Mouse (Mus musculus): ENCODE results near the gene Nek6.

Nek6 gene

GRCm38 (mm10) chr2:38536331-38536731, 24.9 kb downstream of the Nek6 start:
- DNase-seq (ENCODE audit: low spot score), result no peak

DNA sequence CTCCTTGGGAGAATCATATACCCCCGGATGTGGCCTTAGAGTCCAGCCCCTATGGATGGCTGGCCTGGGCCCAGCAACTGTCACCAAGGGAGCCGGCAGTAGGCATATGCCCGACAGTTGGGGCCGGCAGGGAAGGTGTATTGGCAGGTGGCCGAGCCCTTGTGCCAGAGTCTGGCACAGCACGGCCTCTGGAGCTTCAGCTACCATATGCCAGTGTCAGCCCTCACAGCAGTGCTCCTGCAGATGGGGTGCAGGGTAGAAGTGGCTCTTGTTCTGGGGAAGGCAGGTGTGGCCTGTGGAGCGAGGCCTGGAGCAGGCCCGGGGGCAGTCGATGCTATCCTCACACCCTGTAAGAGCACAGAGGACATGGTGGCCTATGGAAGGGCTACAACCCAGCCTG, 28.2 kb downstream of the Nek6 start:
- DNase-seq (ENCODE audit: low spot score), result no peak

- no peak for DNase-seq (ENCODE audit: low spot score)
These were observed 29.2 kb downstream of the Nek6 start for GRCm38 (mm10) chr2:38540666-38541065.

DNA sequence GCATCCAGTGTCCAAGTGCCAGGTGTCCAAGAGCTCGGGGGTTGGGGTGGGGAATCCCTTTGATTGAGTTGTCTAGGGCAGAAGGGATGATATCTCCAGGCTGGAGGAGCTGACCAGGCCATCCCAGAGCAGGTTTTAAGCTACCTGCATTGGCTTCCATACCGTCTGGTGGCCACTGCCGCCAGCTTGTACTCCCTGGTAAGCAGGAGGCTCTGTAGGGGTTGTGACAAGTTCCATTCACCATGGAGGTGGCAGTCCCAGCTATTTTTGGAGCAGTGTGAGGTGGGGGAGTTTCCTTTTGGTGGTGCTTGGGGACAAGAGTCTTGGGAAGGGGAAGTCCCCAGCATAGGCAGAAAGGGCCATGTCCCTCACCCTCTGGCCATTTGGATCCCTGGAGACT, 29.7 kb downstream of the Nek6 start:
- no peak for DNase-seq (ENCODE audit: low spot score)

DNA sequence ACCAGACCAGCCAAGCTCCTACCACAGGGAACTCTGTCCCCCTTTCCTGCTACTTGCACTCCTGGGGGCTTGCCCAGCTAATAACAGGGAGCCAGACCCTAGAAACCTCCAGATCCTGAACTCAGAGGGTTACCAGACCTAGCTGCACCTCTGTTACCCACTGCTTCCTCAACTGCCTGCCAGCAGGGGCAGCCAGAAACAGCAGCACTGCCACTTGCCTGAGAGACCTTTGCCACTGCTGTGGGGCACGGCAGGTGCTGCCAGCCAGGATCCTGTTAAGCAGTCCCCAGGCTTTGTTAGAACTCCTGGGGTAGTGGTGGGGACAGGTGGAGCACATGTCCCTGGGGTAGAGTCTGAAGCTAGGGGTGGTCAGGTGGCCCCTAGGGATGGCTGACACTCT, 30.1 kb downstream of the Nek6 start:
- DNase-seq (ENCODE audit: low spot score), result no peak

GRCm38 (mm10) chr2:38542366-38542765, 30.9 kb downstream of the Nek6 start:
- no peak for DNase-seq (ENCODE audit: low spot score)

DNA sequence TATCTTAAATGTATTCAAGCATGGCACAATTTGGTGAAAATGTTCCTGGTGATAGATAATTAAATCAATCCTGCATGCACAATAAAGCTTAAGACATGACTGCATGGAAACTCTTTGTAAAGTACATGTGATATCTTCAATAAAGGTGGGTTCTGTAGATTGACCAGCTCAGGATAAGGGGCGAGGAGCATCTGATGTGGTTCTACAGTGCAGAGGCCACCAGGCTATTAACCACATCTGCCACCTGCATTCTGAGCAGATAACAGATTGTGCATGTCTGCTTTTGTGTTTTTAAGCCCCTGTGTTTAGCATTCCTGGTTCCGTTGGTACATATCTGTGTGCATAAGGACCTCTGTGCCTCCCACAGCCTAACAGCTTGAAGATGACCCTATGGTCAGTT, 31.7 kb downstream of the Nek6 start:
- DNase-seq (ENCODE audit: low spot score), result no peak

DNA sequence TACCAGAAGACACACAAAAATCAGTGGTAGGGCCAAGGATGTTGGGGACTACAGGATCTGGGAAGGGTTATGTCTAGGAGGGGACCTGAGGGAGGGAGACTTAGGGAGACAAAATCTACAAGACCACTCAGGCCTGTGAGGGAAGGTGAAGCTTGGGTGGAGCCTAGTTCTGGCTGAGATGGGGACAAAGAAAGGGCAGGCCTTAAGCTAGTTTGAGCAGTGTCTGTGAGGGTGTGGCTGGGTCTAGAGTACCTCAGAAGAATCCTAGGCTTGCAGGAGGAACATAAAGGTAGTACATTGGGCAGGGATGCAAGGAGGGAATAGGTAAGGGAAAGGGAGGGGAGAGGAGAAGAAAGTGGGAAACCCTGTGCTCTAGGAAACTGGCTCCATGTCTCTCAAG, 32.9 kb downstream of the Nek6 start:
- DNase-seq (ENCODE audit: low spot score), result no peak

- DNase-seq (ENCODE audit: low spot score), result no peak
These were observed 33.5 kb downstream of the Nek6 start for GRCm38 (mm10) chr2:38544982-38545381.

- DNase-seq (ENCODE audit: low spot score), result no peak
These were observed 34.3 kb downstream of the Nek6 start for GRCm38 (mm10) chr2:38545706-38546105.

- peak; percentile 79 for DNase-seq (ENCODE audit: low spot score)
These were observed 34.8 kb downstream of the Nek6 start for GRCm38 (mm10) chr2:38546222-38546621.

DNA sequence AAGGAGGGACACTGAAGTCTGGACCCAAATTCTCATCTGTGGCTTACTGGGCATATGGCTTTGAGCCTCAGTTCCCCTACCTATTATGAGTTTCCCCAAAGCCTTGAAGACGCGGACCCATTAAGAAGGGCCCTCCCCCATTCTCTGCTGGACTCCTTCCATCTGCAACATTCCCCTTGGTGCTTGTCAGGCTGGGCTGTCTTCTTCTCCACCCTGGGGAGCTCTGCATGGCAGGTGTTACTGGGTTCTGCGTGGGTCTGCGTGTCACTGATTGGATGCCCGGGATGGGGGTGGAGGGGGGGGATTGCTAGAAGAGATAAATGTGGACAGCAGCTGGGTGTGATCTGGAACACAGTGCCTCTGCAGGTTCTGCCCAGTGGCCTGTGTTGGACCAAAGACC, 35.3 kb downstream of the Nek6 start:
- no peak for DNase-seq (ENCODE audit: low spot score)

GRCm38 (mm10) chr2:38547793-38548517, 36.5 kb downstream of the Nek6 start:
- DNase-seq (ENCODE audit: low spot score), result no peak

DNA sequence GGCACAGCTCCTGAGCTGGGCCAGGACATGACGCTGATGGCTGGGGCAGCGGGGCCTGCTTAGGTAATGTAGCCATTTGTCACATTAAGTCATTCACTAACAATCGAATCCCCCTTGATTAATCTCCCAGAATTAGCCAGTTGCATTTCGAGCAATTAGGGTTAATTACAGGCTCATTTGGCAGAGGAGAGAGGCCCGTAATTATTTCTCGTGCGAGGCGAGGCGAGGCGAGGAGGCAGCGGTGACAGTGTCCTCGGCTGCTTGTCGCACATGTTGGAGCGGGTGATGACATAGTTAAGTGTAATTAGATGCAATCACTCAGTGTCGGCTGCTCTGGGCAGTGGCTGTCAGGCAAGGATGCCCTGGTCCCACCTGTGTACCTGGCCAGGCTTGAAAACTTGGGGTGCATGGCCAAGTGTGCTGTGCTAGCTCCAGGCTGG, 40.6 kb downstream of the Nek6 start:
- DNase-seq (ENCODE audit: low spot score), result no peak

GRCm38 (mm10) chr2:38554226-38554995, 43.0 kb downstream of the Nek6 start:
- DNase-seq (ENCODE audit: low spot score), result no peak

- DNase-seq (ENCODE audit: low spot score), result no peak
These were observed 44.2 kb downstream of the Nek6 start for GRCm38 (mm10) chr2:38555659-38556058.

DNA sequence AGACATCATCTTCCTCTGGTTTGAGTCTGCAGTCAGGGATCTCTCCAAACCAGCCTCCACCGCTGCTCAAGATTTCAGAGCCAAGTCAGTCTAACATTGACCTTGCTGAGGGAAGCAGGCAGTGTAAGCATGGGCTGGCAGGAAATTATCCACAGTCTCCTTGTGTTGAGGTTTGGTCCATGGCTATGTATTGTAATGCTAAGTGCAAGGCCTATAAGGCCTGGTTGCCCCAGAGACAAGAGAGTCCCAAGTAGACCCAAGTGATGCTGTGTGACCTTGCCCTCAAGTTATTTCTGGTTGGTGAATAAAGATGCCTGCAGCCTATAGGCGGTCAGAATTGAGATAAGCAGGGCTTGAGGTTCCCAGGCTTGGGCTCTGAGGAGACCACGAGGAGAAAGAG, 45.3 kb downstream of the Nek6 start:
- no peak for DNase-seq (ENCODE audit: low spot score)

- DNase-seq (ENCODE audit: low spot score), result no peak
These were observed 49.1 kb downstream of the Nek6 start for GRCm38 (mm10) chr2:38560296-38561227.

DNA sequence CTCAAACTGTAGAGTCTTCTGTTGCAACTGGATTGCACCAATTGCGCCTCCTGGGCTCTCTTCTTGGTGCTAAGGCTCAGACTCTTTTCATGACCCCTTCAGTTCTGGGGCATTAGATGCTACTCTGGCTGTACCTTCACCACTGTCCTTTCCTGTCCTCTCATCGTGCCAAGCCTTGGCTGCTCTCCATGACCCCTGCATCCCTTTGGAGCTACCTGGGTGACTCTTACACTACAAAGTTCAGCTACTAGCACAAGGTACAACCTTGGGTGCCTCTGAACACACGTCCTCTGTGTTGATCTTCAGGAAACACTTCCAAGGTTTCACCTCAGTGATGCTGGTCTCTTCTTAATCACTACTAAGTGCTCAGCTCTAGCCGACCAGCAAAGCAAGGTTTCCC, 51.2 kb downstream of the Nek6 start:
- DNase-seq (ENCODE audit: low spot score), result no peak

DNA sequence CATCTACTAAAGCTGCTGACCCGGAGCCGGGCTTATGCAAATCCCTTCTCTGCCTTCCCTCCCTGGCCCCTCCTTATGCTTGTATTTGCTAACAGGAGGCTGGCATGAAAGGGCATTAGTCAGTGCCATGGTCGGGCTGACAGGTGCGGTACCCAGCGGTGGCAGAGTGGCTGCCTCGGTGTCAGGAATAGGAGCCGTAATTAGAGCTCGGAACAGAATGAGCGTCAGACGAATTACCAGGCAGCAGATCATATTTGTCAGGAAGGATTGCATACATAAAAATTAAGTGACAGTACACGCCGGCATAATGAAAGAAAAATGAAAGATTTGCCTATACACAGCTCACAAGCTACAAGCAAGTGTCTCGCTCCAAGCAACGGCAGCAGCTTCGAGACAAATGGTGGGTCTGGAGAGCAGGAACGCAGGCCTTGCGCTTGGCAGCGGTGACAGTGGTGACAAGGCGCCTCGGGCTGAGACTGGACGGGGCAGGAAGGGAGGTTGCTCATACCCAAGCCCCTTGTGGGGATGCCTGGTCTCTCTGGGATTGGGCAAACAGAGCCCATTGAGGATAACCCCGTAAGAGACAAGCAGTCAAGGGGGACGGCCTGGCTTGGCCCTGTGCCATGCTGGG, 60.6 kb downstream of the Nek6 start:
- DNase-seq (ENCODE audit: low spot score), result no peak

GRCm38 (mm10) chr2:38574697-38575096, 63.3 kb downstream of the Nek6 start:
- DNase-seq (ENCODE audit: low spot score), result no peak

Data from embryo, embryonic 10.5 days (tissue).